Mouse (Mus musculus) layer of hippocampus, adult 2 months (tissue): ENCODE measurements around the gene Wdr92. TPM values are rescaled to one million over a fixed set of nuclear protein-coding genes. Genes with fewer than 3 reads are reported as not detected.

Source experiments
- DNase-seq, 2 experiments: peaks; one replicate each; pipeline ENCODE4 v3.0.0; 2022; ENCODE audit warnings: low spot score in 2 of 2
- H3K27ac ChIP-seq: fragments of 200-600 bp; 2 replicates; pipeline ENCODE4 v1.8.1; 2022
- H3K4me3 ChIP-seq: fragments of 200-600 bp; 2 replicates; pipeline ENCODE4 v1.8.1; 2022; ENCODE audit warnings: mild to moderate bottlenecking
- CTCF ChIP-seq: fragments of 200-600 bp; conservative IDR thresholded peaks from 2 replicates; pipeline ENCODE4 v1.8.1; 2022; ENCODE audit warnings: antibody characterized with exemption, mild to moderate bottlenecking, moderate library complexity
- long read RNA-seq, 2 experiments: library from polyadenylated mRNA; stranded (forward); transcript quantifications; one replicate each; pipeline ENCODE4 v2.0.0; 2021; ENCODE audit warnings: borderline mapping rate in 2 of 2
- total RNA-seq, 2 experiments: library from RNA; stranded (reverse); gene quantifications; 2 replicates each; pipeline ENCODE4 v1.2.3; 2021

Wdr92 gene
- 10 to 100 TPM in 1 of 2 experiments, 1 to 10 TPM in 1; 9.5 to 10.2 TPM for total RNA-seq
- long read RNA-seq, experiment 1, transcript Wdr92-201 (8 exons, 2,002 nt), result major isoform, 6 of 17 reads
- long read RNA-seq, experiment 1, partial matches to known transcripts, result 1 of 17 reads
- long read RNA-seq, experiment 1, other reads (novel, unspliced or antisense), result 10 of 17 reads
- long read RNA-seq, experiment 2, transcript Wdr92-201 (8 exons, 2,002 nt), result major isoform, 7 of 14 reads
- long read RNA-seq, experiment 2, partial matches to known transcripts, result 0 of 14 reads
- long read RNA-seq, experiment 2, other reads (novel, unspliced or antisense), result 7 of 14 reads

DNA sequence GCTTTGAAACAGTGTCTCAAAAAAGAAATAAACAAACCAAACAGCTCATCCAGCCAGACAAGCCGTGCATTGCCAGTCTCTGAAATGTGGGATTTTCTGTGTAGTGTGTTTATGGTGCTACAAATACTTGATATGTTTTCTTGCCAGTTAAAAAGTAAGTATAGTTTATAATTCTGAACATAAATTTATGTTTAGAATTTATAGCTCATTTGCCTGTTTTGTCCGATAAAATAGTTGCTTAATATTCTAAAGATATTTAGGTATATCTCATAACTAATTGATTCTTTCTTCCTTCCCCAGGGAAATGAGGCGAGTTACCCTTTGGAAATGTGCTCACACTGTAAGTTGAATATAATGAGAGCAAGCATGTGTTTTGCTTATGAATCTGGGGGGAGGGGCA is at the start of gene Wdr92:
Wdr92 (plus strand) TSS at position 301 of the 400 bp plus-strand sequence.
- Histone ChIP-seq H3K27ac (no peak within 1 kb of the TSS), H3K4me3 (no peak within 1 kb of the TSS)
- DNase-seq, result no peak
- no peak for TF ChIP-seq CTCF

DNA sequence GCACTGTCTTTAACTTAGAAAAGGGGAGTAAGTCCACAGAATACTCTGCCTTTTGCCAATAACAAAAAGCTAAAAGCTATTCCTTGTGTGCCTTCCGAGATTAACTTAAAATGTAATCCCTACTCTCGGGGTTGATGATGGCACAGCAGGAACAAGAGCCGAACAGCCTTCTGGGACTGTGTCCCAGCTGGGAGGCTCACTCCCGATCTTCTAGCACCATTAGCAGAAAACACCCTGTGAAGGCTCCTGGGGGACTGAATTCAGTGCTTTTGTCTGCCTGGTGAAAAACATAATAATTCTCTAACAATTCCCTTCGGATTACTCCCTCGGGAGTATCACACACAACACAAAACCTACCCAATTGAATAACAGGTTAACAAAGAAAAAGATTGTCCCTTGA is 46.3 kb upstream of the Wdr92 start:
- no peak for TF ChIP-seq CTCF
- H3K27ac ChIP-seq, result no peak overlapping the region
- DNase-seq, result no peak
- H3K4me3 ChIP-seq, result no peak overlapping the region

DNA sequence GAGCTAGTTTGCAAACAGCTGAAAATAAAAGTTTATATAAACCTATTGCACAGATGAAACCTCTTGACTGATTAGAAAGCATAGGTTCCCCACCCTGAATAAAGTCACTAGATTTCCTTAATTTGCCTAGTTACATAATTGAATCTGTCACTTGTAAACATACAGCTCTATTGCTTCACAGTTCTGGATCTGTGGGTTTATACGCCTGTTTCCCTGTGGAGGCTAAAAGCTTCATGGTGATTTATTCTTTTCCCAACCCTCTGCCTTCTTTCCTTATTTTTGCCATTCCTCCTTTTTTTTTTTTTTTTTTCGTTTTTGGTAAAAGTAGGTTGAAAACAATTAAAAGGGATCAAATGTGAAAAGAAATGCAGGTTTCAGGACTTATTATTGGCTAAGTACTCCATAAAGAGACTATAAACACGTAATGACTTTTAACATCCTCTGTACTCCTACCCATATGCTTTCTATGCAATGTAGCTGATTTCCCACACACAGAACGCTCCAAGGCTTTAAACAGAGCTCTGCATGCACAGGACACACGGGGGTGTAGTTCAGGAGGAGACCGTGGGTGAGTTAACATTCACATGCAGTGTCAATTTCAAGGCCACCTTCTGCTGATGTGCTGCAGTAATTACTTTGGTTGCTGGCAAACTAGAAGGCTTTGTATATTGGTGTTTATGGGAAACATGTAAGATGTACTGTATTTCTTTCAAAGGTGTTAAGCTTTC is 43.4 kb upstream of the Wdr92 start:
- no peak for DNase-seq
- H3K4me3 ChIP-seq, result no peak overlapping the region
- H3K27ac ChIP-seq, result peak overlapping the region; percentile 80
- TF ChIP-seq CTCF, result no peak

DNA sequence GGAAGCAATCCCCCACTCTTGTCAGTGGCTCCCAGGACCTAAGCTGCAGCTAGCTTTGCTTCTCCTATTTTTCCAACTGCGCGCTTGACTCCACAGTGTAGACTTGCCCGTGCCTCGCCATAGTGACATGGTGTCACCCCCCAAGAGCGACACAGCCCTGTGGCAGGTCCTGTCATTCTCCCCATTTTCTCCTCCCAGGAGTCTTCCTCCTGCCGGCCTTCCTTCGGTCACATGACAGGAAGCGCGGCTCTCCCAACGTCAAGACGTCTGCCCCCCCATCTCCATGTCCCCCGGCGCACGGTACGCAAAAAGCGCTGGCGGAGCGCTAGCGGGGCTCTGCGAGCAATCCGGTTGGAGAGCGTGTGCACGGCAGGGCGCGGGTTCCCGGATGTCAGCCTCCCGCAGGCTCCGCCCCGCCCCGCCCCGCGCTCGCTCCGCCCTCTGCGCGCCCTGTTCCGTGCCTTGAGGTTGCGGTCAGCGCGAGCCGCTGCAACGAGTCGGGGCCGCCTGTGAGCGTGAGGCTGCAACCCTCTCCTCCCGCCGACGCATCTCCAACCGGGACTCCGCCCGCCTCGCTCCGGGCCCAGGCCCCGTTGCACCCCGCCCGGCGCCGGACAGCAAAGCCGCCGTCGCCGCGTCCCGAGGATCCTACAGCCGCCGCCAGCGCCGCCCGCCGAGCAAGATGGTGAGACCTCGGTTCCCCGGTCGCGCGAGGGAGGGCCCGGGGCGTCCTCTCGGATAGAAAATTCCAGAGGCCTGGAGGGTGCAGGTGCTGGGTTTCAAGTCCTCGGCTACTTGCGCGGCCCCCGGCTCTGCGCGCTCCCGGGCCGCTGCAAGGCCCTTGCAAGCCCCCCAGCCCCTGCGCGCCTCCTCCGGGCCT is 22.8 kb upstream of the Wdr92 start, which contains the start of gene Ppp3r1:
Ppp3r1 (plus strand) TSS at position 406 of the 880 bp plus-strand sequence.
- Histone ChIP-seq H3K4me3 (peak within 1 kb of the TSS; percentile 95), H3K27ac (peak within 1 kb of the TSS; percentile 99)
- DNase-seq, result peak; percentile 97 to 98
- no peak; the same call in 1 of the 2 replicates for TF ChIP-seq CTCF

DNA sequence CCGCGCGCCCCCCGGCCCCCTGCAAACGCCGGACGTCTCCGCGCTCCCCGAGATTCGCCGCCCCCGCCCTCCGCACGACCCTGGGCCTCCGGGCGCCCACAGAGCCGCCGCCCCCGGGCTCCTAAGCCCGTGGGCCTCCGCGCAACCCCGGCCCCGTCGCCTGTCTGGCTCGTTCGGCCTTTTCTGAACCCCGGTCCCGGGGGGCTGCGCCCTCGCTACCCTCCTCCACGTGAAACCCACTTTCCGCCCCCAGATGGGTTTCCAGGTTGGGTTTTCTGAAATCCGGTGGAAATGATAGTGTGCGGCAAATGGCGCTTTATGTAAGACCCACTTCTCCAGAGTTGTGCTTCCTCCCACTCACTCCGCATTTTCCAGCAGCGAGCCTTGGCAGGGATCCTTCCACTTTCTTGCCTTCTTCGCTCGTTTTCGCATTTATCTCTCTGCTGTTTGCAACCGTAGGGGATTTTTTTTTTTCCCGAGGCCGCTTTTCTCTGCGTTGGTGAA is 22.1 kb upstream of the Wdr92 start:
- H3K4me3 ChIP-seq, result peak overlapping the region; percentile 95
- DNase-seq, result peak; percentile 60 to 76
- no peak for TF ChIP-seq CTCF
- H3K27ac ChIP-seq, result peak overlapping the region; percentile 99

DNA sequence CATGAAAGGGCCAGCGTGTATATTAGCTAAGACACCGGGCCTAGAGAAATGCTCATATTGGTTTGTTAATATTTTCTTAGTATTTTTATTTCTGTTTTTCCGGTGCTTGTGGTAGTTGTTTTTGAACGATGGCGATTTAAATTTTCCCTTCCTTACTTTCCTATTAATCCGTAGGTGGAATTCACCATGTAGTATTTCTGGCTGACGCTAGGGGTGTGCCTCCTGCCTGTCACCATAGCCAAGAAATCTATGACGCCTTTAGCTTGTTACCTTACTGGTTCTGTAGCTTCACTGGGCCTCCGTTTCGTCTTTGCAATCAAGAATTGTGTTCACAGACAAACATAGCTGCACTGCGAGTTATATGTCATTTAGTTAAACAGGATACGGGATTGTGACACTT is 21.7 kb upstream of the Wdr92 start:
- TF ChIP-seq CTCF, result peak; percentile 89
- DNase-seq, result peak; percentile 60
- Histone ChIP-seq H3K27ac (peak overlapping the region; percentile 99), H3K4me3 (peak overlapping the region; percentile 95)

DNA sequence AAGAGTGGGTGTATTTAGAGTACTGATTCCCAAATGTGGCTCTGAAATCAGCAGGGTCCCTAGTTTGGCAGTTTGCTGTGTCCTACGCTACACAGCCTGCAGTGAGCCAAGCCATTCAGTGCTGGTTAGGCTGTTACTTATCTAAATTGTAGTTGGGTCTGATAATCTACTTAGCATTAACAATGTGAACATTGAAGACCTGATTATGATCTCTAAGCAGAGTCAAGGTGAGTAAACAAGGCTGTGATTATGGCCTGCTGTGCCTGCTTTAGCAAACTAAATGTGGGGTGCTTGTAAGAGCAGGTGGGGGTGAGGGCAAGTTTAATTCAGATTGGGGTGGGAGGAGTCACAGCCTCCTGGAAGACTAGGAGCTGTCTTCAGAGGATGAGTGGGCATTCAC is 18.0 kb upstream of the Wdr92 start:
- DNase-seq, result no peak
- no peak for TF ChIP-seq CTCF
- Histone ChIP-seq H3K27ac (no peak overlapping the region), H3K4me3 (peak overlapping the region; percentile 95)

DNA sequence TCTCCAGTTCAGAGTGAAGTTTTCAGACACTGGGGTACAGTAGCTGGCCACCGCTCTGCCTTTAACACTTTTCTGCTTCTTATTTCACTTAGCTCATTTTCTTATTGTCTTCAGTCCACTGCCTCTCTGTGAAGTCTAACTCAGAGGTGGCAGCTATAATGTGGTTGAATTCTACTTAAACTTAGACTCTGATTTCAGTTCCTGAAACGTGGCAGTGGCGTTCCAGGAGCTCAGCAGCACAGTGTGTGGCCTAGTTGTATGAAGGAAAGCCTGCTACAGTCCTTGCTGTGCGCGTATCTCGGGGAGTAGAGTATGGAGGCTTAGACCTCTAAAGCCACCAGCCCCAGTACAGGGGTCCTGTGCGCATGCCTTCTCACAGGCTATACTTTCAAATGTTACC is 15.3 kb upstream of the Wdr92 start:
- DNase-seq, result no peak
- TF ChIP-seq CTCF, result no peak
- Histone ChIP-seq H3K4me3 (no peak overlapping the region), H3K27ac (no peak overlapping the region)

DNA sequence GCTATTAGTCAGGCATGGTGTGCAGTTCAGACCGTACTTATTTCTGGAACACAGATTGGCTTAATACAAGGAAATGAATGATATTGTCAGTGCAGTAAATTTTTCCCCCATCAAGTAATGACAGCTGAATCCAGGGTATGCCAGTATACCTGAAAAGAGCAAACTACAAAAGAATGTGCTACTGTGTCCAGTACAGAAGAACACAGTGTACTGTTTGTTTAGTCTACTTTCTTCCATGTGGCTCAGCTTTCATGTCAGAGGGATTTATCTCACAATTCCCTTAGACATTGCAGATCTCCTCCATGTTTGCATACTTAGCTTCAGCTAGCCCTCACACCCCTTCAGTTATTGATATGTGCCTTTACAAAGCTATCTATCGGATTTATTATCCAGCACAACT is 12.6 kb upstream of the Wdr92 start:
- TF ChIP-seq CTCF, result no peak
- Histone ChIP-seq H3K27ac (no peak overlapping the region), H3K4me3 (no peak overlapping the region)
- DNase-seq, result no peak

DNA sequence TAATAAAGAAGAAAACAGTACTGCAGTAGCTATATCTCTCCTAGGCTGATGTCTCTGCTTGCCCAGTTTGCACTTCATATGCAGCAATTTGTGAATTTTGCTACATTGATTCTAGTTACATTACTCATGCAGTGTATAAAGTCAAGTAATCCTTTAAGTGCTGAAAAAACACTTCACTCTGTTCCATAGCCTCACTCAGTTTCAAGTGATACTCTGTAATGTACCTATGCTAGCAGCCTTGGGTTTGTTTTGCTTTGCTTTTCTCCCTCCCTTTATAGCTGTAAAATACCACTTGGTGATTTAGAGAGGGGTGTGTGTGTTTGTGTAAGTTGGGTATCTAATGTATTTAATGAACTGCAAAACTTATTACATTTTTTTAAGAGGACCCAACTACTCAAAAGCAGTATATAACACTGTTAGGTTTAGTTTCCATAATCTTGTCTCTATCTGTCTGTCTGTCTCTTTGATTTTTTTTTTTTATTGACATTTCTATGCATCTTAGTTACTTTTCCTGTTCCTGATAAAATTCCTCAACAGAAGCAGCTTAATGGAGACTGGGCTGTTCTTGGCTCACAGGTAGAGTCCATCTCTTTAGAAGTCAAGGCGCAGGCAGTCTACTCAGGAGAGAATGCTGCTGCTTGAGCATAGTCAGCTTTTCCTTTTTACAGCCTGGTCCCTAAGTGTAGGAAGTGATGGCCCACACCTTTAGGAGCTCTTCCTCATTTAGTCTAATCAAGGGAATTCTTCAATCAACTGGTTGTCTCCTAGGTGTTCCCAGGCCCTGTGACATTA is 10.8 kb upstream of the Wdr92 start:
- no peak for TF ChIP-seq CTCF
- no peak overlapping the region for H3K4me3 ChIP-seq
- no peak for DNase-seq
- H3K27ac ChIP-seq, result no peak overlapping the region

DNA sequence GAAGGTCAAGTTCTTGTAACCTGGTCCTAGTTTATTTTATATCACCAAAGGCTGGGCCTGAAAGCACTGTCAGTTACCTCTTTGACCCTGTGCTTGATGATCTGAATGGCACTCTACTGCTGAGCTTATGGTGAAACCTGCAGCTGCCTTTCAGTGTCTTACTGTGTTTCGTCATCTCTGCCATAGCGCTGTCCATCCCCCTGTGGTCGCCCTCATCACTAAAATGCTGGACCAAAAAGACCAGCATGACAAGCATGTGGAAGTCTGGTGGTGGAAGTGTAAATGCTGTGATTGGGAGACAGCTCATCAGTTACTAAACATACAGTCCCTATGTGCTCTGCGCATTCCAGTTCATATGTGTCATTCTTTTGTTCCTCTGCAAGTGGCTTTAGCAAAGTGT is 9.6 kb upstream of the Wdr92 start:
- TF ChIP-seq CTCF, result no peak
- no peak for DNase-seq
- Histone ChIP-seq H3K4me3 (no peak overlapping the region), H3K27ac (no peak overlapping the region)

DNA sequence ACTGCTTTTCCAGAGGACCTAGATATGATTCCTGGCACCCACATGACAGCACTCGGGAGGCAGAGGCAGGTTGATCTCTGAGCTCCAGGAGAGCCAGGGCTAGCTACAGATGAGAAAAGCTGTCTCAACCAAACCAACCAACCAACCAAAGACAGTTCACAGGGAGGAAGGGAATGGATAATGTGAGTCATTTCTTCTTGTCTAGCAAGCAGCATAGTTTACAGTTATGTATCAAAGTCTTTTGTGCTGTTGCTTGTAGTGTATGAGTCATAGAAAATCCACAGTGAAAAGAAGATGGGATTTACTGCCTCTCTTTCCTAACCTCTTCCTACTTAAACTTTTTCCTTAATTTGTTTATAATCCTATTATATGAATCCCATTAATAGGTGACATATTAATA is 5.3 kb upstream of the Wdr92 start:
- no peak overlapping the region for H3K27ac ChIP-seq
- no peak for DNase-seq
- no peak overlapping the region for H3K4me3 ChIP-seq
- no peak for TF ChIP-seq CTCF
